Mouse (Mus musculus) megakaryocyte progenitor cell, adult 5-6 weeks (primary cell): ENCODE data around the gene Tle6. TPM values are rescaled to one million over a fixed set of nuclear protein-coding genes. Genes with fewer than 3 reads are reported as not detected.

Source experiments
- ATAC-seq: replicated peaks from 2 replicates; pipeline ENCODE4 v1.8.0; 2016; ENCODE audit warnings: mild to moderate bottlenecking, moderate TSS enrichment, inconsistent platforms; ENCODE audit not compliant: poor library complexity
- total RNA-seq, 2 experiments: library from RNA; stranded (forward) in 1 of 2; stranded (reverse) in 1 of 2; fragments of 157-497, 149-512 nt in 1 of 2; fragments of 200-1000 nt in 1 of 2; gene quantifications; 2 replicates each; pipeline versions ENCODE4 v1.2.3 to v1.2.4; 2015 to 2017

Tle6 gene
- total RNA-seq, 2 experiments from 2014 or later: 3.5 to 15.4 TPM

DNA sequence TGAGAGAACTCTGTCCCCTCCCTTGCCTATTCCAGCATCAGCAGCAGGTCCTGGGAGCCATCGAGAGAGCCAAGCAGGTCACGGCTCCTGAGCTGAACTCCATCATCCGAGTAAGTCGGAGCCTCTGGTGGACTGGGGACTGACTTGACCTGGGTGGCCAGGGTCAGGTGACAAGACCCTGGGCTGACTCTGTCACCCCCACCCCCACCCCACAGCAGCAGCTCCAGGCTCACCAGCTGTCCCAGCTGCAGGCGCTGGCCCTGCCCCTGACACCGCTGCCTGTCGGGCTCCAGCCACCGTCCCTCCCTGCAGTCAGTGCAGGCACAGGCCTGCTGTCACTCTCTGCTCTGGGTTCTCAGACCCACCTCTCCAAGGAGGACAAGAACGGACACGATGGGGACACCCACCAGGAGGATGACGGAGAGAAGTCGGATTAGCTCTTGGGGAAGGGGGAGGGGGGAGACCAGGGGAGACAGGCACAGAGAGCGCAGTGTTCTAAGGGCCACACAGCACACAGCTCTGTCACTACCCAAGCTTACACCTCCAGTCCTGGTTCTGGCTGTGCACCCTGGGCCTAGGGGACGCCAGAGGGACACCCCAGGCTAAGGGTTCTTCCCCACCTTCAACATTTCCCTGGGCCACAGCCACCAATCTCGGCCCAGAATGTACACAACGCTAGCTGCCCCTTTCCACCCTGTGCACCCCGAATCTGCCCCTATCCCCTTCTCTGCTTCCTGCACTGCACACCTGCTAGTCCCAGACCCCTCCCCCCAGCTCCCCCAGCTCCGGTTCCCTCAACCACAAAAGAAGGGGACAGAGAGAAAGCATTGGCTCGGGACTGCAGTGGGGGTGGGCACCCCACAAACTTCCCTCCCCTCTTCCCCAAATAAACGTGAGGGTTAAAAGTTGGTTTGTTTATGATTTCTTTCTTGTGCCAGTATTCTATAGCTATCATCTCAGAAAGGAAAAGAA, 35.3 kb downstream of the Tle6 start:
- ATAC-seq: no peak

GRCm38 (mm10) chr10:81564734-81565133, 36.1 kb downstream of the Tle6 start:
- ATAC-seq: no peak

- ATAC-seq: no peak
These were observed 36.7 kb downstream of the Tle6 start for GRCm38 (mm10) chr10:81564216-81564615.

DNA sequence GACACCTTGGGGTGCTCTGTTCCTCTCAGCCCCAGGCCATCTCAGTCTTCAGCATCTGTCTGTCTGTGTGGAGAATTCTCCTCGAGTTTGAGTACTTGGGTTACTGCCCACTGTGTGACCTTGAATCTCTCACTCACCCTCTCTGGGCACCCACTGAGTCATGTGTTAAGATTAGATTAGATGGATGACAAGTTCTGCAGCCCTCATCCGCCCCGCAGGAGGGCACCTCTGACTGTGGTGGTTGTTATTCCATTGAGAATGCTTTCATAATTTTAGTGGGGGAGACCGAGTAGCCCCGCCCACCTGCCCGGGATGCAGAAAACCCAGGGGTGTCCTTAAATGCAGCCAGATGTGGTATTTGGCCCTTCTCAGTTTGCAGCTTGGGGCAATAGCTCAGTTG, 37.4 kb downstream of the Tle6 start:
- no peak for ATAC-seq

DNA sequence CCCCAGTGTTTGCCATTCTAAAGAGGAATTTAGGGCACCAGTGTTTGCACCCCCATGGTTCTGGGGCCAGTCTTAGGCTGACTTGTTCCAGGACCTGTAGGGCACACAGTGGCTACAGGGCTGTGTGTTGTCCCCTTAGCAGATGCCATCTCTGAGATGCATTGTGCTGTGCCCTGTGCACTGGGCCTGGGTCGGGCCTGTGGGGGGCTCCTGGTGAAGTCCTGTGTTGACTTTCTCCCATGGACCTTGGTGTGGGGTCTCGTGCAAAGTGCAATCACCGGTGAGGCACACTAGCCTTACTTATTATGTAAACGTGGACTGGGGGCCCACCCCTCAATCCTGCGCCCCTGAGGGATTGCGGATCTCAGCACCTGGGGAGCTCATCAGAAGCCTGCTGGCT, 38.5 kb downstream of the Tle6 start:
- no peak for ATAC-seq

- ATAC-seq: peak; percentile 58
These were observed 40.0 kb downstream of the Tle6 start for GRCm38 (mm10) chr10:81560719-81561459.

DNA sequence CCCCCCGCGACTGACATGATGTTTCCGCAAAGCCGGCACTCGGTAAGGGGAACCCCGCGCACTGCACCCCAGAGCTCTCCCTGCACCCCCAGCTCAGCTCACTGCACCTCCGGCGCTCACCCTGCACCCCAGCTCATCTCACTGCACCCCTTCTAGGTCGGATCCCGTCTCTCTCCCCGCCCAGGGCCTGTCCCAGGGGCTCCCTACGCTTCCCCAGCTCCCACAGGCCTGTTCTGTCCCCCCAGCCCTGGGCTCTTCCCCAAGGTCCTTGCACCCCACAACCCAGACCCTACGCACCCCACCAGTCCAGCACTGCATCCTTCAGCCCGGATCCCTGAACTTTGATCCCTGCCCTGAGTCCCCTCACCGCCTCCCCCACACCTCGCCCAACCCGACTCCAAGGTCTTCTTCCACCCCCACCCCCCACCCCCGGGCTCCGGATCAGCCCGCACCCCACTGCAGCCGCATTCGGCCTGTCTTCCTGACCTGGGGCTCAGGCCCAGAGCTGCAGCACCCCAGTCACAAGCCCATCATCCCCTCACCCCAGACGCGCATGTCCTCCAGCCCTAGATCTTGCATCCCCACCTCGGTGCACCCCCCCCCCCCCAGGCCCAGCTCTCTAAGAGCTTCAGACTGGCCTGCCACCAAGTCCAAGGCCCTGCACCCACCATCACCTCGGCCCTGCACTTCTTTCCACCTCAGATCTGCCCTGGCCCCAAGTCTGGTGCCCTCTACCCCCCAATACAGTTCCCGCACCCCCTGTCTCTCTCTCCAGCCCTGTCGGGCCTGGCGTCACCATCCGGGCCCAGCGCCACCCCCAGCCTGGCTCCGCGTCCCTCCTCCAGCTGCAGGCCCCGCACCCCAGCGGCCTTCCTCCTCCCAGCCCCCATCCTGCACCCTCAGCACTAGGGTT, 41.0 kb downstream of the Tle6 start:
- peak; percentile 52 for ATAC-seq

DNA sequence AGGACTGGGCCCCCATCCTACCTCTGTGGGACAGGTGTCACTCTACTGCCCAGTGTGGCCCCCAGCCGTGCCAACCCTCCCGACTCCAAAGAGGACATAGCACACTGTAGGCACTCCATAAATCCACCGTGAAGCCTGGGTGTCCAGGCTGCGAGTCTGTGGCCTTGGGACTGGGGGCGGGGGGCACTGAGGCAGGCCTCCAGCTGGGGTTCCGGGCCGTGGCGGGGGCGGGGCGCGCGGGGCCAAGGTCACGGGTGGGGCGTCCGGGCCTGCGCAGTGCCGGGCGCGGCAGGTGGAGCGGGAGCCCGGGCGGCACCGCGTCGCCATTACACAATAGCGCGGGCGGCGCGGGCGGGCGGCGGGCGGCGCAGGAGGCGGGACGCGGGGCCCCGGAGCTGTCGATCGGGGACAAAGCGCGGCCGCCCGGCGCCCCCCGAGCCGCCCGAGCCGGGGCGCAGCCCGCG, 41.7 kb downstream of the Tle6 start, which contains the start of gene Aes:
Aes (plus strand) TSS at position 326 of the 464 bp plus-strand sequence.
- peak; percentile 47 for ATAC-seq

GRCm38 (mm10) chr10:81557491-81557890, 43.4 kb downstream of the Tle6 start:
- ATAC-seq: no peak

DNA sequence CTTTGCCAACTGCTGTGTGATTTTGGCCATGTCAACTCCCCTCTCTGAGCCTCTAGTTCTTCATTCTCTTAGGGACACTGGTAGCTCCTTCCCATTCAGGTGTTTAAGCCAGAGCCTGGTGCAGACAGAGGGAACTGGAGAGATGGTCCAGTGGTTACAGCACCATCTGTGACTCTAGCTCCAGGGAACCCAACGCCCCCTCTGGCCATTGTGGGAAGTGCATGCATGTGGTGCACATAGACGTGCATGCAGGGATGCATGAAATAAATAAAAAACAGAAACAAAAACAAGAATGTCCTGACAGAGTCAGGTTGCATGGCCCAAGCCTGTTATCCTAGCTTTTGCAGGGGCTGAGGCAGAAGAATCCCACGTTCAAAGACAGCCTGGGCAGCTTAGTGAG, 44.6 kb downstream of the Tle6 start:
- no peak for ATAC-seq

DNA sequence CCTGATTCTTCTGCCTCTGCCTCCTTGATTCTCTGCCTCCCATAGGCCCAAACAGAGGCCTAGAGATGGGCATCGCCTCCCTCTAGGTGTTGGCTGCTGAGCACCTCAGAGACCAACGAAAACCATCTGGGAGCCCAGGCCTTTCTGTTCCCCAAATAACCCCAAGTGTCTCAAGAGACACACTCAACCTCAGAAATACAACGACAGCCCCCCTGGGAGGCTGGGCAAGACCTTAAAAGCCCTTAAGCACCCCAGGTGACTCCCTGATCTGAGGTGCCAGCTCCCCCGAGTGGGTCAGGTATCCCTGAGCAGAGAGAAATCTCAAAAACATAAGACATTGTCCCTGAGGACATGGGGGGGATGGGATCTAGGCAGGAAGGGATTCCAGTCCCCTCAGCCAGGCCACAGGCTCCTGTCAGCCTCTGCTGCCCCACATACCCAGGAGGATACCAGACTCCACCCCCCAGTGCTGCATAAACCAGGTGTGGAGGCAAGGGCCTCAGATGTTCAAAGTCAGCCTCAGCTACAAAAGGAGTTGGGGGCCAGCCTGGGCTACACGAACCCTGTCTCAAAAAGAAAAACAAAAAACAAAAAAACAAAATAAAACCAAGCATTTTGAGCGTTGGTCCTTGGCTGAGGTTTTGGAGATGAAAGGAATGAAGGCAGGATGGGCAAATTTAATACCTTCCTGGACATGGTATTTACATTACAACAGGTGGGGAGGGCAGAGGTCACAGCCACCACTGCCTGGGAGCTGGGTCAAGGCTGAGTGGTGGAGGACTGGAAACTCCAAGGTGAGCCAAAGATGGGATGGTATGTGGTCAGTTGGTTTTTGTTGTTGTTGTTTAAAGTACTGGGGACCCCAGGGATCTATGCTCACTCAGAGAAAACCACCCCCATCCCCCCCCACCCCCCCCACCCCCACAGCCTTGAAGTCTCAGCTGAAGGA, 46.8 kb downstream of the Tle6 start:
- no peak for ATAC-seq

DNA sequence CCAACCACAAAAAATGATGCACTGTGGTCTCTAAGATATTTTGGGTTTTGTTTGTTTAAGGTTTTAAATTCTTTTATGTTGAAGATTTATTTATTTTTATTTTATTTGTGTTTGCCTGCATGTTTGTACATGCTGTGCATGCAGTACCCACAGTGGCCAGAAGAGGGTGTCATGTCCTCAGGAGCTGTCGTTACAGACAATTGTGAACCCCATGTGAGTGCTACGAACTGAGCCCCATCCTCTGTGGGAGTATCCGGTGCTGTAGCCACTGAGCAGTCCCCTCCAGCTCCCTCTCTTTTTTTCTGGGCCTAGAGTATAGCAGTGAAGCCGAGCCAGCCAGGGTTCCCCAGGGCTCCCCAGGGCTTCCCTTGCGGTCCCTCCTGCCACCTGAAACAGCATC, 47.6 kb downstream of the Tle6 start:
- ATAC-seq: 0 out of 2 replicates have a peak, but pooled peaks have one; percentile 16

- peak; percentile 73 for ATAC-seq
These were observed 49.2 kb downstream of the Tle6 start for GRCm38 (mm10) chr10:81551597-81552102.

DNA sequence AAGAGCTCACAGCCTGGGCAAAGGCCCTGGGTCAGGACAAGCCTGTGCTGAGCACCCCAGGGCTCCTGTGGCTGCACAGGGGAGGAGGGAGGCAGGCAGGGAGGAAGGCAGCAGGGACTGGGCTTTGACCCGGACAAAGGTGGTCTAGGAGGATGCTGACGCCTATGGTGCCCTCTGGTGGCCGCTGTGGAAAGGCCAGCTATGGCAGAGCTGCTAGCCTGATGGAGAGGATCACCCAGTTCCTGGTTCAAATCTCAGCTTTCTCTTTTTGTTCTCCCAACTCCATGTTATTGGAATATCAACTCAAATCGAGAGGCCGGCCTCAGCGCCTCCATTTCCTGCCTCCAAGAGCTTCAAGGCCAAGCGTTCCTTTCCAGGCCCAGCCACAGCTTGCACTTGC, 50.6 kb downstream of the Tle6 start:
- ATAC-seq: peak; percentile 56

DNA sequence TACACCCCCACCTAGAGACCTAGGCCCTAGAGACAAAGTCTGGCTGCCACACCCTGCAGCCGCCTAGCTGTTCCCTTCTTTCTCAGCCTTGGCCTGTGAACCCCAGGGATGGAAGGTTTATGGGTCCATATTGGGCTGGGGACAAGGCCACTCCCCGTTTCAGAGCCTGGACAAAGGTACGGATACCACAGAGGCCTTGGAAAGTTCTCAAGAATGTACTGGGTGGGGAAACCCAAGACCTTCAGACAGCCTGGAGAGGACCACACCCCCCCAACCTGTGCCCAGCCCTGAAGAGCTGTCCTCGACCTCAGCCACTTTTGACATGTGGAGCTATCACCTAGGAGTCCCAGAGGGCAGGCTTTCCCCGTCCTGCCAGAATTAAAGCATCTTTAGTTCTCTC, 51.9 kb downstream of the Tle6 start:
- ATAC-seq: no peak

DNA sequence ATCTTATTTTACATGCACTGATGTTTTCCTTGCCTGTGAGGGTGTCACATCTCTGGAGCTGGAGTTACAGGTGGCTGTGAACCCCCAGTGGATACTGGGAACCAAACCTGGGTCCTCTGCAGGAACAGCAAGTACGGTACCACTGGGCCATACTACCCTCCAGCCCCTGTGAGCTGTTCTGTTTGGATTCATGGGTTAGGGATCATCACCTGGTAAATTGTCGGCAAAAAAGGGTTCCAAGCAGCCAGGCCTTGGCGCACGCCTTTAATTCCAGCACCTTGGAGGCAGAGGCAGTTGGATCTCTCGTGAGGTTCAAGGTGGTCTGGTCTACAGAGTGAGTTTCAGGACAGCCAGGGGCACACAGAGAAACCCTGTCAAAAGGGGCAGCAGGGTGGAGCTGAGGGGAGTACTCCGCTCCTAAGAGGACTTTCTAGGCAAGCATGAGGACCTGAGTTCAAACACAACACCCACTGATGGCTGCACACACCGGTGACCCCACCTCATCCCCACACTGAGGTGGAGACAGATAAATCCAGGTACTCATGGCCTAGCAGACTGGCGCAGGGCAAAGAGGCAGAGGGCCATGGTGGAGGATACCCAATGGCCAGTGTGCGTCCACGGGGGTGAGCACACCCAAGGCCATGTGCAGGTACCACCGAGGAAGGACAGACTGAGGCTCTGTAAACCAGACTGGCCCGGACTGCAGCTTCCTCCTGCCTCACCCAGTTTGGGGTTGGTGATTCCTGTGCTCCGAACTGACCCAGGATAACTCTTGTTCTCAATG, 53.9 kb downstream of the Tle6 start:
- no peak for ATAC-seq

DNA sequence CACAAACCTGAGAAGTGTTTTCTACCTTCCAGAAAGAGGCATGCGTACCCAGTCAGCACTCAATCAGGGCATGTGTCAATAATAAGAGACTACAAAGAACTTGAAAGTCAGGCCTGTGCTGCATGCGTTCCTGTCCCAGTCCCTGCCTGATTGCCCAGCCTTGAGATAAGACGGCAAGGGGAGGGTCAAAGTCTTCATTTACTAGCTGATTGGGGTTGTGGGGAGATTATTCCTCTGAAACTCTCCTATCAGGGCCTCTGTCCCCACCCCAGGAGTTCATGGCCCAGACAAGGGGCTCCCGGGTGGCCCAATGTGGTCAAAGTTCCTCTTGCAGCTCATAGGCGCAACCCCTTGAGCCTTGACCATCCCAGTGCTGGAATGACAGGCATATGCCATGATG, 54.5 kb downstream of the Tle6 start:
- ATAC-seq: no peak

GRCm38 (mm10) chr10:81545161-81545747, 55.6 kb downstream of the Tle6 start, which contains the start of gene Gna11:
Gene Gna11, minus strand, starts transcription at chr10:81545190.
- ATAC-seq: peak; percentile 88
